Comparison of ENCODE assay signal across 10 mouse cellular contexts in genomic region chr5:100871987-100872386, GRCm38 (mm10). TPM values are rescaled to one million over a fixed set of nuclear protein-coding genes. Genes with fewer than 3 reads are reported as not detected.
A peak's percentile ranks its signal among the peaks of the same experiment; 100 is the strongest.
DNase-seq lines count a peak whose midpoint lies in the region; ATAC-seq and TF ChIP-seq lines count a peak whose summit lies in the region.
"Had no signal": no experiment of that assay in that cellular context is flagged by ENCODE, and none has a peak within 500 bp of the region (broad histone marks: within the 10 kb centered on the region; RNA-seq: fewer than 3 reads in every experiment).

No protein-coding gene starts in this region.

- peaks cover 3% of the 10 kb centered on the region; the same call in 1 of the 2 replicates for H3K9me3 ChIP-seq in hindbrain, embryonic 14.5 days (ENCODE audit: control insufficient read depth, low read length)
- H3K9me3 ChIP-seq: embryonic facial prominence, embryonic 12.5 days; heart, embryonic 15.5 days had no signal

- no peak overlapping the region for H3K27ac ChIP-seq in bone marrow, adult 2 months (ENCODE audit: control insufficient read depth, insufficient read depth, low read depth, low read length, poor library complexity)
- peak overlapping the region; percentile 15; the same call in 1 of the 2 replicates for H3K27ac ChIP-seq in macrophage
- no peak overlapping the region for H3K27ac ChIP-seq in hindbrain, embryonic 14.5 days
- H3K27ac ChIP-seq: embryonic facial prominence, embryonic 12.5 days; heart, embryonic 15.5 days had no signal

- peak; percentile 62 for TF ChIP-seq CTCF in bone marrow, adult 2 months (IDR thresholded peaks at IDR 0.05; ENCODE audit: control insufficient read depth, insufficient read depth, low read length)

- no peaks in the 10 kb centered on the region for H3K36me3 ChIP-seq in macrophage (ENCODE audit: inconsistent target)
- no peaks in the 10 kb centered on the region for H3K36me3 ChIP-seq in hindbrain, embryonic 14.5 days (replicated peaks; ENCODE audit: control insufficient read depth, insufficient read depth)
- H3K36me3 ChIP-seq: embryonic facial prominence, embryonic 12.5 days; heart, embryonic 15.5 days had no signal

- H3K4me2 ChIP-seq in hindbrain, embryonic 14.5 days (replicated peaks) = no peak overlapping the region
- H3K4me2 ChIP-seq: embryonic facial prominence, embryonic 12.5 days; heart, embryonic 15.5 days had no signal

- no peaks in the 10 kb centered on the region for H3K27me3 ChIP-seq in hindbrain, embryonic 14.5 days (ENCODE audit: control insufficient read depth, insufficient read depth, low read length)
- H3K27me3 ChIP-seq: embryonic facial prominence, embryonic 12.5 days; heart, embryonic 15.5 days had no signal

- no peak overlapping the region for H3K9ac ChIP-seq in hindbrain, embryonic 14.5 days
- H3K9ac ChIP-seq: embryonic facial prominence, embryonic 12.5 days; heart, embryonic 15.5 days had no signal

- peak; percentile 34 for DNase-seq in spleen, adult 18-20 months
- no peak for DNase-seq in spleen, adult 12 weeks (ENCODE audit: low spot score)
- DNase-seq in embryo, embryonic 10.5 days (ENCODE audit: low spot score) = no peak
- no peak for DNase-seq in cerebellum, adult 8-10 months
- no peak for DNase-seq in hindbrain, embryonic 14.5 days (ENCODE audit: low spot score)
- DNase-seq: right cerebral cortex, postnatal 25 days had no signal

- no peak for TF ChIP-seq POLR2A in bone marrow, adult 2 months (IDR thresholded peaks at IDR 0.05; ENCODE audit: borderline replicate concordance, control insufficient read depth, low read depth, low read length)

- no peak overlapping the region for H3K4me3 ChIP-seq in bone marrow, adult 2 months (replicated peaks; ENCODE audit: control insufficient read depth, low read depth, low read length)
- H3K4me3 ChIP-seq in macrophage (ENCODE audit: inconsistent target) = no peak overlapping the region
- H3K4me3 ChIP-seq in hindbrain, embryonic 14.5 days (replicated peaks; ENCODE audit: low read length) = no peak overlapping the region
- H3K4me3 ChIP-seq: embryonic facial prominence, embryonic 12.5 days; heart, embryonic 15.5 days had no signal

- ATAC-seq in hindbrain, embryonic 14.5 days (ENCODE audit: low FRiP score) = no peak

- H3K79me2 ChIP-seq in macrophage (ENCODE audit: inconsistent target) = no peaks in the 10 kb centered on the region

- 2% methylated on average over 8 of the region's 8 CpGs for WGBS in bone marrow, adult 2 months
- 1% methylated on average over 8 of the region's 8 CpGs for WGBS in macrophage (ENCODE audit: missing documents)
- 88% methylated on average over 8 of the region's 8 CpGs for WGBS in hindbrain, embryonic 14.5 days

- peaks cover 2% of the 10 kb centered on the region; the same call in 1 of the 2 replicates for H3K4me1 ChIP-seq in bone marrow, adult 2 months (ENCODE audit: control insufficient read depth, insufficient read depth, low read length)
- no peaks in the 10 kb centered on the region for H3K4me1 ChIP-seq in hindbrain, embryonic 14.5 days (replicated peaks; ENCODE audit: control insufficient read depth, insufficient read depth, low read length)
- H3K4me1 ChIP-seq: embryonic facial prominence, embryonic 12.5 days had no signal

RNA-seq across cellular contexts. Expression of gene Gpat3, which starts 26.5 kb away (rescaled TPM):
- polyA plus RNA-seq in bone marrow, adult 2 months (2011; ENCODE audit: insufficient read depth, insufficient read length, low replicate concordance, missing spikeins) = 2.7 and 4.0 TPM in 2 replicates
- 1 to 10 TPM in 5 of 26 experiments, under 1 TPM in 13, not detected in 8; 0.25 to 3.7 (median 0.69) TPM for total RNA-seq in macrophage (2018; cell fraction: chromatin; rRNA removed)
- total RNA-seq in macrophage (2018; cell fraction: cytosol; rRNA removed) = 1 to 10 TPM in 5 of 26 experiments, under 1 TPM in 21; 0.36 to 1.4 (median 0.71) TPM
- 1 to 10 TPM in 6 of 26 experiments, under 1 TPM in 20; 0.24 to 1.7 (median 0.67) TPM for total RNA-seq in macrophage (2018; cell fraction: nucleus; rRNA removed)
- polyA plus RNA-seq in macrophage (2018) = 0.41 to 0.87 TPM (median 0.79 TPM) in 3 replicates
- 1.4 and 1.9 TPM in 2 replicates for polyA plus RNA-seq in hindbrain, embryonic 14.5 days (2014; fragmentation: Nextera tagmentation; extraction: Ambion mirVana)

RNA-seq across cellular contexts. Expression of gene Abraxas1, which starts 51.2 kb away (rescaled TPM):
- polyA plus RNA-seq in bone marrow, adult 2 months (2011; ENCODE audit: insufficient read depth, insufficient read length, low replicate concordance, missing spikeins) = 6.3 and 9.9 TPM in 2 replicates
- 10 to 100 TPM in 15 of 26 experiments, 1 to 10 TPM in 11; 1.2 to 42.8 (median 13.1) TPM for total RNA-seq in macrophage (2018; cell fraction: chromatin; rRNA removed)
- 1 to 10 TPM in 25 of 26 experiments, under 1 TPM in 1; 0.81 to 5.7 (median 3.3) TPM for total RNA-seq in macrophage (2018; cell fraction: cytosol; rRNA removed)
- 10 to 100 TPM in 12 of 26 experiments, 1 to 10 TPM in 14; 1.4 to 32.8 (median 8.1) TPM for total RNA-seq in macrophage (2018; cell fraction: nucleus; rRNA removed)
- 5.3 to 9.5 TPM (median 5.4 TPM) in 3 replicates for polyA plus RNA-seq in macrophage (2018)
- polyA plus RNA-seq in hindbrain, embryonic 14.5 days (2014; fragmentation: Nextera tagmentation; extraction: Ambion mirVana) = 11.4 and 14.9 TPM in 2 replicates

Comparison
In these comparisons a context has a peak if more than half of its experiments do, and no peak if none do; other contexts are left out.
1. DNase-seq: peak in spleen, adult 18-20 months (2 of 2); none in spleen, adult 12 weeks (single experiment), embryo, embryonic 10.5 days (single experiment), cerebellum, adult 8-10 months (single experiment) and hindbrain, embryonic 14.5 days (single experiment).